Mouse (Mus musculus): ENCODE measurements around the gene Coro2b. TPM values are rescaled to one million over a fixed set of nuclear protein-coding genes. Genes with fewer than 3 reads are reported as not detected.

Gene Coro2b
- 10 to 100 TPM; 12.4 to 20.2 (median 18.2) TPM for total RNA-seq (2022)

GRCm38 (mm10) chr9:62536655-62537631 lies at the start of gene Coro2b:
Coro2b (minus strand) TSS chr9:62537044.
- DNase-seq, result peak; percentile 49

DNA sequence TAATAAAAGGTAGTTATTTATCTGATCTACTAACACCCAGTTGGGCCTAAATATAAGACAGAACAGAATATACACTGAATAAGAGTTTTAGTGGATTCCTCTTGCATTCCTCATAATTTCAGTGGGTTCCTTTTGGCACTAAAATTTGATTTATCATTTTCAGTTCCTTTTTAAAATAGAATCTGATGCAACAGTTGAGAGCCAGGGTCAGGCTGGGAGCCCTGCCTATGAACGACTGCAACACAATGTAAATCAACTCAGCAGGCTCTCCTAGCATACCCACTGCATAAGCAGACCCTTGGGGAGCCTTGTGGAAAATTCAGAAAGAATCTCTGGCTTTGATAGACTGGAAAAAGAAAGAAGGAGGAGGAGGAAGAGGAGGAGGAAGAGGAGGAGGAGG lies 40.7 kb upstream of the Coro2b start:
- no peak for DNase-seq

- peak; percentile 91 for DNase-seq
Observed at GRCm38 (mm10) chr9:62569121-62569520, 32.3 kb upstream of the Coro2b start.

DNA sequence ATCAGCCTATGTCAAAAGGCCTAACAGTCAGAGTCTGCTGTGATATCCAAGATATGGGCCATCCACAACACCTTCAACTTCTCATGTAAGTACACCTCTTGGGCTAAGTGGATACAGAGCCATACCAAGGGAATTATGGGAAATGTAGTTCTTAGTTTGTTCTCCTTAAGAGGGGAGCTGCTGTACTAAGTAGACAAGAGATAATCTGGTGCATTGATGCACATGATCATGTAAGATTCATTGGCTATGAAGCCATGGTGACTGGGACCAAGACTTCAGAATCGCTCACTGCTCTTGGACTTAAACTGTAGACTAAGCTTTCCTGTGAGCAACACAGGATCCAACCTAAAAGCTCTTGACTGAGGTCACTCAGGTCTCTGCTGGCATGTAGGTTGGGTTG lies 31.0 kb upstream of the Coro2b start:
- no peak for DNase-seq

DNA sequence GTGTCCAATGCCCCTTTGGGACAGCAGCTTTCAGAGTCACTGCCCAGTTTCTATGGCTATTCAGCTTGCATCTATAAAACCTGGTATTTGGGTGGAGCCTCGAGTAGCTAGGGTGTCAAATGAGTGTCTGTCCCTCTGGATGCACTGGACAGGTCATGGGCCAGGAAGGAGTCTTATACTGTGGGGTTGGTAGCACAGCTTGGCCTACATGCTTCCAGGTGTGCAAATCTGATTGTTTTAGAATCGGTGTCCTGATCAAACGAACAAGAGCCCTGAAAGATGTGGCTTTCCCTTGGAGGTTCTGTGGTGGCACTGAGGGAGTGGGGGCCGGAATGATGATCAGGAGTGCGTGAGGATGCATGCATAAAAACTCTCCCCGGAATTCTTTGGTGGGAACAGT lies 25.4 kb upstream of the Coro2b start:
- no peak for DNase-seq

DNA sequence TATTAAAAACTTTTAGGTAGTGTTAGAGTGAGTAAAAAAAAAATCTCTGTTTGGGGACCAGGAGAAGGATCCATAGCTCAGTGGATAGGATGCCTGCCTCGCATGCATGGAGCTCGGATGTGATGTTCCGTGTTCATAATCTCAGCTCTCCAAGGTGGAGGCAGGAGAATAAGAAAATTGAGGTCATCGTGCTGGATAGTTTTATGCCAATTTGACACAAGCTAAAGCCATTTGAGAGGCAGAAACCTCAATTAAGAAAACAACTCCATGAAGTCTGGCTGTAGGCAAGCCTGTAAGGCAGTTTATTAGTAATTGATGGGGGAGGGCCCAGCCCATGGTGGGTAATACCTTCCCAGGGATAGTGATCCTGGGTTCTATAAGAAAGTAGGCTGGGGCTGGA lies 23.6 kb upstream of the Coro2b start:
- DNase-seq, result no peak

DNA sequence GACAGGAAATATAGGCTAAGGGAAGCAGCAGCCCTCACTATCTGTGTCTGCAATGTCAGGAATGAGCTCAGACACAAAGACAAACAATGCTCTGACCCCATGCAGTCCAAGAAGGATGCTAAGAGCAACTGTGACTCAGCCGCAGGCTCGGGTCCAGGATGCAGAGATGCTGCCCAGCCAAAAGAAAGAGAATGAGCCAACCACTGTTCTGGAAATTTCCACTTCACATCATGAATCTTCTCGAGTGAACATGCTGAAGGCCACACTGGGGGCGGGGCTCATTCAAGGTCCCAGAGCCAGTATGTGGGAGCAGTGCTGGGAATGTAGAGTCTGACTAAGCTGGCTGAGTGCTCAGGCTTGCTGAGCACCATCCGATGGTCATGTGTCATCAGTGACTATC lies 23.2 kb upstream of the Coro2b start:
- peak; percentile 97 for DNase-seq

GRCm38 (mm10) chr9:62559446-62559845 lies 22.6 kb upstream of the Coro2b start:
- DNase-seq, result no peak

DNA sequence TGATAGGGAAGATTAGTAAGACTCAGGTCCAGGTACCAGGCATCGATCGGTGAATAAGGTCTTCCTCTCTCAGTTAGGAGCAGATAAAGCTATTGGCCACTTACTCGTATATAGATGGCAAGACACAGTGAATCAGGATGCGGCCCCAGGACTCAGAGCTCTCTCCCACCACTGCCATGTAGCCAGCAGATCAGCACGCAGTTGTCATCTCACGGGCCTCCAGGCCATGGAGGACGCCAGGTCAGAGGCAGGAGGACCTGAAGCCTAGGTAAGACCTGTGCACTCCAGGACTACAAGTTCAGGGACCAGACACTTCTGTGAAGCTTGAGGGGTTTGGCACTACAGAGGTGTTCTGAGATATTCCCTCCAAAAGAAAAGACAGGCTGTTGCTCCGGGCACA lies 21.2 kb upstream of the Coro2b start:
- DNase-seq, result no peak

DNA sequence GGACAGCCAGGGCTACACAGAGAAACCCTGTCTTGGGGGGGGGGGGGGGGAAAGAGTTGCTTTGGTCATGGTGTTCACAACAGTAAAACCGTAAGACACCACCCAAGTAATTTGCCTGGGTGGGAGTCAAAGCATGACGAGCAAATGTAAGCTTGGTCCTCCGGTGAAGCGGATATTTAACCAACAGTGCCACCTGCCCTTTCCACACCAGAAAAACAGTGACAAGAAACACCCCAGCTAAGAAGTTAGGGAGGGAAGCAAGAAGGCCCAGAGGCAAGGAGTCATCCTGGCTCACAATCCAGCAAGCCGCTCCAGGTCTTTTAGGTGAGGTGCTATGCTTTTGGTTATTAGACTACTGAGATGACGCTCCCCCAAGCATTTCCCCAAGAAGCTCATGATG lies 19.9 kb upstream of the Coro2b start:
- no peak for DNase-seq

DNA sequence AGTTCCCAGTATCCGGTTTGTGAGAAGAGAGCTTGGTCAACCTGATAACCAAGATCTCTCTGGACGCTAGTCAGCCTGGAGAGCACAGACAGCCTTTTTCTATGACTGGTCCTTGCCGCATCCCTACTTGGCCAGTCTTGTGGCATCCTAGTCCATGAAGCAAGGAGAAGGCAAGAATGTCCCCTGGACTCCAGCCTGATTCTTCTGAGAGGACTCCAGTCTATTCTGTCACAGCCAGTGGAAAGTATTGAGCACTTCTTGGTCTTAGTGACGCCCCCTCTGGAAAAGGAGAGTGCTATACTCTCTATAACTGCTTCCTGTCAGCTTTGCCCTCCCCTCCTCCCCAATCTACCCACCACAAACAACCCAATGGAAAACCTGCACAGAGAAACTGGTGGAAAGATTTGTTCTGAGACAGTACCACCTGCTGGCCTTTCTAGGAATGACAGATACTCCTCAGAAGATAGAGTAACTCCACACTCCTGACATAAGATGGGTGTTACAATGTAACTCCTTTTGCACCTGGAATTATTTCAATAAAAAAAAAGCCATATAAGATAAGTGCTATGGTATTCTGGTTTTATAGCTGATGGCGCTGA lies 18.5 kb upstream of the Coro2b start:
- DNase-seq, result no peak

- DNase-seq, result no peak
Observed at GRCm38 (mm10) chr9:62554606-62555005, 17.8 kb upstream of the Coro2b start.

DNA sequence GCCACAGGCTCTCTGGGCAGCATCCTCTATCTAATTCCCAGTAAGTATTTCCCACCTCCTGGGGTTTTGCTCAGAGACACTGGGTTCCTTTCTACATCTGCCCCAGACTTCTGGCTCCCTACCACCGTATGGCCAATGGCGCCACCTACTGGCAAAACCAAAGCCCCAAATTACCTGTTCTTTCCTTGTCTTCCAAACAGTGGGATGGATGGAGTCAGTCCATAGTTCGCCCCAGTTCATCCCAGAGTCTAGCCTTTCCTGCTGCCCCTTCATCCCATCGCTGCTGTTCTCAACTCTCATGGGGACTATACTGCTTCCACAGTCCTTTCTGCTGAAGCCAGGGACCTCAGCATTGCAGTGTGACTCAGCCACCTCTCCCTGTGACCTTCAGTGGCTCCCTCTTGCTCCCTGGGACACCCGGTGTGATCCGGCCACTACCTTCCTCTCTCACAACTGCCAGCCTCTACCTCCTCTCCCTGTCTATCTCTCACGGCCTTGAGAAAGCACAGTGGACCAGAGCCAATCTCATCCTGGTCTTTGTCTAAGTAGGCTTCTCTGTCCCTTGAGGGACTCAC lies 16.6 kb upstream of the Coro2b start:
- DNase-seq, result peak; percentile 34

GRCm38 (mm10) chr9:62551531-62551930 lies 14.7 kb upstream of the Coro2b start:
- no peak for DNase-seq

DNA sequence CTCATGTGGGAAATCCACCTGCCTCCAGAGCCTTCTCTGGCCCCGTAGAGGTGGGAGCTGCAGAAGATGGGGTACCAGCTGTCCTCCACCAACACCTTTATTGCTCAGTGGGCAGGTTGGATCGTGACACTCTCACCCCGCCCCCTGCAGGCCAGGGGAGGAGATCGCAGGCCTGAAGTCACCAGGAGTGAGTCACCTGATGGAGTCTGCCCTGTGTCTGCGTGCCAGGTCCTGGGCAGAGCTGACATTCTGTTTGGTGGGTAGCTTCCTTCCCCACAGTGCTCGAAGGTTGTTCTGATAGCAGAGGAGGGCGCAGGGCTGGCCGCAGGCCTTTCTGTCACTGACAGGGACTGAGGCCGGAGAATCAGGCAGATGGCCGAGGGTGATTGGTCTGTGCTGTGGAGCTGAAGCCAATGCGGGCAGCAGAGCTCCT lies 13.8 kb upstream of the Coro2b start:
- DNase-seq, result peak; percentile 59

- peak; percentile 79 for DNase-seq
Observed at GRCm38 (mm10) chr9:62549809-62550208, 13.0 kb upstream of the Coro2b start.

GRCm38 (mm10) chr9:62547476-62547875 lies 10.6 kb upstream of the Coro2b start:
- no peak for DNase-seq

GRCm38 (mm10) chr9:62544856-62545255 lies 8.0 kb upstream of the Coro2b start:
- DNase-seq, result no peak

GRCm38 (mm10) chr9:62543878-62544277 lies 7.0 kb upstream of the Coro2b start:
- no peak for DNase-seq

DNA sequence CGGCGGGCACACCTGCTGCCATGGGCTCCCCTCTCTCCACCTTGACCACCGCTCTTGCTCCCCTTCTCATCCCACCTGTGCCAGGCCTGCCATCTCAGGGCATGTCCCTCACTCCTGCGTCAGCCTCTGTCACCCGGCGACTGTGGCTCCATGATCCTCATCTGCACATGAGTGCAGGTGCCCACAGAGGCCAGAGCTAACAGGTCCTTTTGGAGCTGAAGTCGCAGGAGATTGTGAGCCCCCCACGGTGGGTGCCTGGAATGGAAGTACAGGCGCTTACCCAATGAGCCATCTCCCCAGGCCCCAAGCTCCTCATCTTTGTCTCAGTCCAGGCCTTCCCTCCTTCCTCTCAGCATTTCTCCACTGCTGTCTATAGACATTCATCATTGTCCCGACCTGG lies 4.8 kb upstream of the Coro2b start:
- DNase-seq, result no peak

- no peak for DNase-seq
Observed at GRCm38 (mm10) chr9:62541182-62541581, 4.3 kb upstream of the Coro2b start.

GRCm38 (mm10) chr9:62540736-62541135 lies 3.9 kb upstream of the Coro2b start:
- DNase-seq, result no peak

DNA sequence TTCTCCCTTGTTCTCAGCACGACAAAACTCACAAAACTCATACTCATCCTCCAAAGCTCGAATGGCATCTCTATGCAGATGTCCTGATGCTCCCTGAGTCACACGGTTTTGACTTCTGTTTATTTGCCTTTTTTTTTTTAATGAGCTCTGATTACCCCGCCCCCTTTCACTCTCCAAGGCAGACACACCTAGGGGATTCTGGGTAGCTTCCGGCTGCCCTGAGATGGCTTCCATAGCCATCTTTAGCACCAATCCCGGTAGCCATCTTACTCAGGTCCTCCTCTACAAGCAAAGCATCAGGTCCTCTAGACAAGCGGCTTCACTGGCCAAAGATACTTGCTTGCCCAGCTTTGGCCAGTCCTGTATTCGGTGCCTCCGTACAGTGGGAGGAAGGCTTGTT lies 3.3 kb upstream of the Coro2b start:
- no peak for DNase-seq
